Mouse (Mus musculus) left cerebral cortex, postnatal 14 days (tissue): ENCODE data around the gene C3ar1. TPM values are rescaled to one million over a fixed set of nuclear protein-coding genes. Genes with fewer than 3 reads are reported as not detected.

Source experiments
- DNase-seq, 2 experiments: peaks; one replicate each; pipeline ENCODE4 v3.0.0; 2021 to 2022; ENCODE audit warnings: low spot score in 2 of 2, mixed read lengths in 1 of 2
- intact Hi-C: fragments of 180-260 bp; cut with DNase I; formaldehyde crosslinking; loops from one replicate; pipeline ENCODE4 v1.15.1; 2025
- microRNA-seq, 2 experiments: library from miRNA; unstranded; fragments of <30 nt; microRNA quantifications; one replicate each; pipeline ENCODE4 v1.2.0; 2022
- total RNA-seq, 2 experiments: library from RNA; stranded (reverse); gene quantifications; 2 replicates each; pipeline ENCODE4 v1.2.3; 2021

C3ar1 gene
- total RNA-seq, 2 experiments from 2014 or later: 0.57 to 0.59 TPM

GRCm38 (mm10) chr6:122804418-122804817 is 51.5 kb downstream of the C3ar1 start:
- peak; percentile 87 to 90 for DNase-seq
- intact Hi-C loops: no loop called here

- peak; percentile 33 to 54 for DNase-seq
- intact Hi-C loops: no loop called here
Observed at GRCm38 (mm10) chr6:122801801-122802514, 54.0 kb downstream of the C3ar1 start.

GRCm38 (mm10) chr6:122801301-122801800 is 54.6 kb downstream of the C3ar1 start, which contains the start of gene Slc2a3:
Gene Slc2a3 (minus strand): TSS chr6:122801640.
- intact Hi-C loops: no loop called here
- DNase-seq: peak; percentile 51 to 77

- DNase-seq: peak in 1 of 2 experiments; percentile 62
- intact Hi-C loops: no loop called here
Observed at GRCm38 (mm10) chr6:122800640-122801300, 55.2 kb downstream of the C3ar1 start.

Small RNA genes lying within 50 kb of the gene (microRNA-seq; reads per million reads assigned to microRNA genes)
- 0.67 to 1.1 reads per million in 2 experiments for gene Mir7231

Other genes starting within 250 kb of the C3ar1 start
- gene Gdf3, start 246.1 kb downstream of the C3ar1 start, total RNA-seq: not detected
- not detected for gene Dppa3, start 229.8 kb downstream of the C3ar1 start, total RNA-seq
- not detected for gene Nanog, start 148.7 kb downstream of the C3ar1 start, total RNA-seq
- 100 to 1,000 TPM; 169 TPM for gene Slc2a3, start 54.5 kb downstream of the C3ar1 start, total RNA-seq
- gene Foxj2, start 36.2 kb downstream of the C3ar1 start, total RNA-seq: 10 to 100 TPM; 25.7 to 28.0 TPM
- 100 to 1,000 TPM; 176 to 187 TPM for gene Necap1, start 18.3 kb upstream of the C3ar1 start, total RNA-seq
- under 1 TPM; 0.53 to 0.57 TPM for gene Clec4a1, start 65.7 kb upstream of the C3ar1 start, total RNA-seq
- 1 to 10 TPM in 1 of 2 experiments, under 1 TPM in 1; 0.59 to 1.0 TPM for gene Clec4a3, start 96.4 kb upstream of the C3ar1 start, total RNA-seq
- gene Clec4a4, start 134.2 kb upstream of the C3ar1 start, total RNA-seq: not detected
- gene Clec4b1, start 193.8 kb upstream of the C3ar1 start, total RNA-seq: not detected